Mouse (Mus musculus): ENCODE data around the gene Olfr279. TPM values are rescaled to one million over a fixed set of nuclear protein-coding genes. Genes with fewer than 3 reads are reported as not detected.

Olfr279 gene
- not detected for total RNA-seq (2021)
- long read RNA-seq, experiment 1 = 0 reads
- long read RNA-seq, experiment 2 = 0 reads

DNA sequence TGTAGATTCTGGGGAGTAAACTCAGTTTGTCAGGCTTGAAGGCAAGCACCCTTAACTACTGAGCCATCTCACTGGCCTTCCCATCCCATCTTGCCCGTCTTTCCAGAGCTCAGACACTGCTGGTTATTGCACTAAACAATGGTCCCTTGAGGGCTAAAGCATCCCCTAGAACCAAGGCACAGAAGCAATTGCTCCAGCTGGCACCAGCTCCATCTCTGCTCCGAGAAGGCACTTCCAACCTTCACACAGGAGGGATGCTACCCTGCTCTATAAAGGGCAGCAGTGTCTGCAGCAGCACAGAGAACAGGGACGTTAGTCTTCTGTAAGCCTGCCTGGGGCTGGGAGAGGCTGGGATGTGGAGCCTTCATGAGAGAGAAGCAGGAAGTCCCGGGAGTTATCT lies at the start of gene Olfr279:
Gene Olfr279, plus strand, starts transcription at position 301 of the 400 bp plus-strand sequence.
- no peak for DNase-seq

DNA sequence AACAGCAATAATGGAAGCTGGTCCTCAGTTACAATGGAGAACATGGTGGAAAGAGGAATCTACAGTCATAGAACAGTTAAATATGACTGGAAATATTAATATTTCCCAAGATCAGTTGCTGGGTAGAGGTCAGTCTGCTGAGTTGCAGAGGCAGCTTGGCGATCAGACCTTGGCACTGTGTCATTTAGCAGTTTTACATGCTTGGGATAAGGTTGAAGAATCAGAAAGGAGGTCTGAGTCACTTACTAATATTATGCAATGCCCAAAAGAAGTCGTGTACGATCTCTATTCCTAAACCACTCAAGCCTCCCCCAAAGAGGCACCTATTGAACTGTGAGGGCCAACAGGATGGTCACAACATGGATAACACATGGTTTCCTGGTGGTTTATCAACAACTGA lies 47.6 kb upstream of the Olfr279 start:
- DNase-seq = no peak

DNA sequence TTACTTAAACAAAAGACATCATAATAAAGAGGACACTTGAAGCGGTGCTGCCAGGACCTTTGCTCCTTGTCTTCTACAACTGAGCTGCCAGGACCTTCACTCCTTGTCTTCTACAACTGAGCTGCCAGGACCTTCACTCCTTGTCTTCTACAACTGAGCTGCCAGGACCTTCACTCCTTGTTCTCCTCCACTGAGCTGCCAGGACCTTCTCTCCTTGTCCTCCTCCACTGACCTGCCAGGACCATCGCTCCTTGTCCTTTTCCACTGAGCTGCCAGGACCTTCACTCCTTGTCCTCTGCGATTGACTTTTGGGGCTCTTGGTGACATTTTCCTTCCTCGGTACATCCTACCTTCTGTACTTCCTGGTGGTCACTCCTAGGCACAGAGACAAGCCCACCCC lies 43.7 kb upstream of the Olfr279 start:
- DNase-seq = no peak

DNA sequence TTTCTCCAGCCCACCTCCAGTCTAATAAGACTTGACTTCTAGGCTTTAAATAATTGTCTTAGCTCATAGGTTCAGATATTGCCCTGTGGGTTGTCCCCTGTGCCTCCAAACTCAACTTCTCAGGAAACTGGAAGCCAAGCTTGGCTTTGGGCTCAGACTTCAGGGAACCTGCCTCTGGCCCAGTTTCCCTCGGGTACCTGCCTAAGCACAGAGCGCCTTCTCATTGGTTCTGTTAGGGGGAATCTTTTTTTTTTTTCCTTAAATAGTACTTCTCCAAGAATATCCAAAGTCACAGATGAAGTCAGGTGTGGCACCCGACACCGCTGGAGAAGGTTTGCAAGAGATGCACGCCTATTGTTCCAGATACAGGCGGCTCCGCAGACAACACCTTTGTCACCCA lies 39.9 kb upstream of the Olfr279 start, which contains the start of gene Olfr281:
Gene Olfr281, plus strand, starts transcription at position 301 of the 400 bp plus-strand sequence.
- DNase-seq = no peak

DNA sequence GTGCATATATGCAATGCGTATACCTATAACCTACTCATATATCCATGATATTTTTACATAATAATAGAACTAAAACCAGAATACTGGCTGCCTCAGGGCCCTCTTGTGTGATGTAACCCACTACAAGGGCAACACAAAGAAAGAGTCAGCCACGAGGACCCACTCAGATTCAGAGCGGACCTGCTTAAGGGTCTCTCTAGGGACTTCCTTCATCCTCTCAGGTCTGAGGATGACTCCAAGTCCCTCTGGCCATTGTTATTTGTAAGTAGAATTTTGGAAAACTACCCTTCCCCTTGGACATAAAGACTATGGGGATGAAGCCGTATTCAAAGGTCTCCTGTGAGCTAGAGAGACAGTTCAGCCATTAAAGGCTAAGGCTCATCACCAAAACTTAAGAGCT lies 22.6 kb upstream of the Olfr279 start, which contains the start of gene OR5BS1P:
Gene OR5BS1P, plus strand, starts transcription at position 301 of the 400 bp plus-strand sequence.
- DNase-seq = no peak

DNA sequence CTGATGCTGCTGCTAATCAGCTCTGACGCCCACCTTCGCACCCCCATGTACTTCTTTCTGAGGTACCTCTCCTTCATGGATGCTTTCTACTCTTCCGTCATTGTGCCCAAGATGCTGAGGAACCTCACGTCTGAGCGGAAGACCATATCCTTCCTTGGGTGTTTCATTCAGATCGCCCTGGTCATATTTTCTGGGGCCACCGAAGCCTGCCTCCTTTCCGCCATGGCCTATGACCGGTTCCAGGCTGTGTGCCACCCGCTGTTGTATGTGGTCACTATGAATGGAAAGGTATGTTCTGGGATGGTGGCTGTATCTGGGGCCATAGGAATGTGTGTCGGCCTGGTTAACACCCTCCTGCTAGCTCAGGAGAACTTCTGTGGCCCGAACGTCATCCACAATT lies 20.7 kb upstream of the Olfr279 start:
- no peak for DNase-seq

DNA sequence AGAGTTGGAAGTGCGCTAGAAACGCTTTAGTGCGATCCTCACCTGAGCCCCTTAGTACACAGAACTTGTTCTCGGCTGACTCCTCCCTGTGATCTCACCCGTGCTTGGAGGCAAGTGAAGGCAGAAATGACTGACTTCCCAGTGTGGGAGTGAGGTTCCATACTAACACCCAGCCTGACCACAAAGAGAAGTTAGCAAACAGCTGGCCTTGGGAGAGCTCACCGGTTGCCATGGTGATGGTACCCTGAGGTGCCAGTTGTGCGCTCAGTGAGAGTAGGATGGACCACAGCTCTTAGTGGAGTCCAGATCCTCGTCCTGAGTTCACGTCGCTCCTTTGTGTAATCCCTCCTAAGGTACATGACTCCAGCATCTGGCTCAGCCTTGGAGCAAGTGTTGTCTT lies 17.2 kb upstream of the Olfr279 start:
- DNase-seq = no peak

DNA sequence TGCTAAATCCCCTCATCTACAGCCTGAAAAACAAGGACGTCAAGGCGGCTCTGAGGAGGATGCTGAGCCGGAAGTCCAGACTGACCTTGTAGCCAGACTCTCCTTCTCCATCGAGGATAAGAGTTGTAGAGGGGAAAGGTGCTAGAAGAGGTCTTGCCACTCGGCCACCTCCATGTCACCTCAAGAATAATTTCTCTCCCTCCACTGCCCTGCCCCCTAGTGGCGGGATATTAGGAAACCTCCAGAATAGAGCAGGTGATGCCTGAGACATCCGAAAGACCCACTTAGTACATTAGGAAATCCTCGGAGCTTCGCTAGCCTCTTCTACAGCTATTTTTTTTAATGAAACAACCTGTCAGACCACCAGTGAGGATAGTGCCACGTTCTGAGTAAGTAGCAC lies 16.8 kb upstream of the Olfr279 start:
- DNase-seq = peak; percentile 14

DNA sequence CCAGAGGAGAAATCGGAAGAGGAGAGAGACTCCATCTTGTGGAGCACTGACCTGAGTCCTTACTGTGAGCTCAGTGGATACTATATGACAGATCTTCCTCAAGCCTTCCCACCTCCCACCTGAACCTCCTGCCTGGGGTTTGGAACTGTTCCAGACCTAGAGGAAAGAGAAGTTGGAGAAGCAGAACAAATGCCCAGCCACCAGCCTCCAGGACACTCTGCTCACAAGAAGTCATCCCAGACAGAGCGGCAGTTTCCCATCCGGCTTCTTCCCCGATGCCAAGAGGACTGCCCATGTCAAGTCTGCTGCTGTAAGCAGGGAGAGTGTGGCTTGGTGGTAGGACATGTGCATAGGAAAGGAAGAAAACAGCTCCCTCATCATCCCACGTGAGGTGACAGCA lies 15.9 kb upstream of the Olfr279 start:
- DNase-seq = no peak

DNA sequence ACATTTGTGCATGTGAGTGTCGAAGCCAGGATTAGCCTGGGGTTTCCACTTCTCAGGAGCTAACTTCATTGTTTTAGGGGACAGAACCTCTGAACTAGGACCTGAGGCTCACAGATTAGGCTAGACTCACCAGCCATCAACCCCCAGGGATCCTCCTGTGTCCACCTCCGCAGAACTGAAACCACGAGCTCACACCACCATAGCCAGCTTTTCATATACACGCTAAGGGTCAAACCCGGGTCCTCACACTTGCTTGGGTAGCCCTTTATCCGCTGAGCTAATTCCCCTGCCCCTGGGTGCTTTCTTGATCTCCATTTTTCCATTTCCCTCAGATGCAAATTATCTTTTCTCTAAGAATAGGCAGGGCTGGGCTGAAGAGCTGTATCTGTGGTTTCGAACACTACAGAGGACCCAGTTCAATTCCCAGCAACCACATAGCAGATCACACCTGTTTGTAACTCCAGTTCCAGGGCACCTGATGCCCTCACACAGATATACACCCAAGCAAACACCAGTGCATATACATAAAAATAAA lies 12.6 kb upstream of the Olfr279 start:
- DNase-seq = no peak

DNA sequence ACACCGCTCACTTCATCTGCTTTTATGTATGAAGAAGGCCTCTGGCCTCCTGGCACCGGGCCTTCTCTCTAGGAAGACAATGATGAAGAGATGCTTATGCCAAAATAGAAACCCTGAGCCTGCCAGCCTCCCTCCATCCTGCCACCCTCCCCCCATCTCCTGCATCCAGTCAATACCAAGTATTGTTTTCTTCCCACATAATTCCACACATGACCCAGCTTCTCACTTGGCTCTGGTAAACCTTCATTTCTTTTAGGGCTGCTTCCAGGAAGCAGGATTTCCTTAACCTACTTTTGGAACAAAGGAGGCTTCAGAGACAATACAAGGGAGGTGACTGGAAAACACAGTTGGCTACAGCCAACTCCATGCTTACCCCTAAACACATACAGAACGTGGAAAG lies 9.5 kb upstream of the Olfr279 start, which contains the start of gene Lalba:
Gene Lalba, minus strand, starts transcription at position 21 of the 400 bp plus-strand sequence.
- DNase-seq = no peak

DNA sequence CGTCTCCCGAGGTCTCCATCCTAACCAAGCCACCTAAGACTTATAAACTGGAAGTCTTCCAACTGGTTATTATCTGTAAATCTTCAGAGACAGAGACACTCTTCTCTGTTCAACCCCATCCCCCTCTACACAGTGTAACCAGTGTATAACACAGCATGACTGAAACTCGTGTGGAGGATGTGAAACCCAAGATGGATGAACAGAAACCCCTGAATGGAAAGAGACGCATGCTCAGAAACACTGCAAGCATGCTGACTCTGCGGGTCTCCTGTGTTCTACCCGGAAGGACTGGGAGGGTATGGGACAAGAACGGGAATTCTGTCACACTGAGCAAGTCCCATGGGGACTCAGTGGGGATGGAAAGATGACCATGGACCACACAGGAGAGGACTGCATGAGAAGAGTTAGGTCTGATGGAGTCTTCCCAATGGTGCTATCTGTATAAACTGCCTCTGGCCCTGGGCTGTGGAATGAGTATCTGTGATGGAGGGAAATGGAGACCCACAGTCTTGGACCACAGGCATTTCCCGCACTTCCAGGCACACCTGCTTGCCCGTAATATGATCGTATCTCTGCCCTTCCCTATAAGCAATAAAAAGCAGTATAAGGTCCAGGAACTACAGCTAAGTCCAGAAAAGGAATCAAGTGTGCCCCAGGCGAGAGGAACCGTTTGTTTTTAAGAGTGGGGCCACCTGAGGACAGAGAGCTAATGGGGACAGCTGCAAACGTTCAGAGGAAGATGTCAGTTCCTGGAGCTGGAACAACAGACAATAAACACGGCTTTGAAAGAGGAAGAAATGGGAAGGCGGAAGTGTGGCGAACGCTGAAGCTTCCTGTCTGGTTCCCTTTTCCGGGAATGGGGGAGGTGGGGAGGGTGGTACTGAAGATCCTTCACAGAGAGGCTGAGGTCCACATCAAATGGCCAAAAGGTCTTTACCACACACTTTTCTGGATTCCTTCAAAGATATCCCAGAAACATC lies 8.0 kb upstream of the Olfr279 start:
- DNase-seq = peak; percentile 62

DNA sequence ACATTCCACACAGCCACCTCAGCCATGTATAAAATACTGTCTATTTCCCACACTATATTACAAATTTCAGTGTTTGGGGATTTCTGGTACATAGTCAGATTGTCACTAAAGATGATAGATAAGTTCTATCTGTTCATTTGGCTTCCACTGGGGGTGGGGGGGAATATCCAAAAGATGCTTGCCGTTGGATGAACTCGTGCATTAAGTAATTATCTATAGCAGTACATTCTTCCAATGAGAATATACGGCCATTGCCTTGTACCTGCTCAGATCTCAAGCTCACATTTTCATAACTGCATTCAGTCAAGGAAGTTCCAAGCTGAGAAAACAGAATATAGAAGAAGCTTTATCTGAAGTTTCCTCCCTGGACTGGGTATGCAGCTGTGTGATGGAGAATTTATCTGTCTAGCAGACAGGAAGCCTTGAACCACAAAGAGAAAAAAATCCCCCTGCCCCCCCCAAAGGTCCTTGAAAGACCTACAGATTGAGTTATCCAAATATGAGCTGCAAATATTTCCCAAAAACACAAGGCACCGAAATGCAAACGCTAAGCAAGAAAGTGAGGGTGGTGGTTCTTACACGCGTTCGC lies 5.7 kb upstream of the Olfr279 start:
- DNase-seq = no peak

DNA sequence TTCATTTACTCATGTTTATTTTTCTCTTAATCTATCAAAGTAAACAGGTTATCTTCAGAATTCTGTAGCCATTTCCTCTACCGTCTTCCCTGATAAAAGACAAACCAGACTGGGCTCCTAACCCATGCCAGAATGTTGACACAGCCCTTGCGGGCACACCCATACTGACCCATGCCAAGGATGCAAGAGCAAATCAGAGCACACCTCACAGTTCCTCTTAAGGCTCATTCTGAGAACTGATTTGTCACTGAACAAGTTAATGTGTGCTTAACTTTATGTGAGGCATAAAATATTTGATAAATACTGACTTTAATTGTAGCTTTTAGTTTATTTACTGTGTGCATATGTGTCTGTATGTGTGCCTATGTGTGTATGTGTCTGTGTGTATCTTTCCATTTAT lies 870 bp upstream of the Olfr279 start:
- no peak for DNase-seq

DNA sequence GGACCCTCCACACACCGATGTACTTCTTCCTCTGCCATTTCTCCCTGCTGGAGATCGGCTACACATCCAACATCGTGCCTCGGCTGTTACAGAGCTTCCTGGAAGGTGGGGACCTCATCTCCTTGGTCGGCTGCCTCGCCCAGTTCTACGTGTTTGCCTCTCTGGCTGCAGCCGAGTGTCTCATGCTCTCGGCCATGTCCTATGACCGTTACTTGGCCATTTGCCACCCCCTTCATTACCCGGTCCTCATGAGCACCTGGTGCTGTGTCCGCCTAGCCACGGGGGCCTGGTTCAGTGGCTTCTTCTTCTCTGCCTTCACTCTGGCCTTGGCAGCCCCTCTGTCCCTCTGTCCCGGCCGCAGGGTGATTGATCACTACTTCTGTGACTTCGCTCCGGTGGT lies 5.4 kb downstream of the Olfr279 start:
- DNase-seq = no peak

DNA sequence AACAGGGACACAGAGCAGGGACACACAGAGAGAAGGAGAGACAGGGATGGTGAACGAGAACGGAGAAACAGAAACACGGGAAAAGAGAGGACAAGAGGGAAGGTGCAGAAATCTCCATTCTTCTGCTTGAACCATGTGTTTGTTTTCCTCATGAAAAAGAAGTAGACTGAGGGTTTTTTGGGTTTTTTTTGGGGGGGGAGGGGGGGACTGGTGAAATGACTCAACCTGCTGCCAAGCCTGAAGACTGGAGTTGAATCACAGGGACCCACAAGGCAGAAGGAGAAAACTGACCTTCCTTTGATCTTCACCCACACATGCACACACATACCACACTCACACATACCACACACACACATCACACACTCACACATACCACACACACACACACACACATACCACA lies 11.1 kb downstream of the Olfr279 start:
- DNase-seq = no peak

DNA sequence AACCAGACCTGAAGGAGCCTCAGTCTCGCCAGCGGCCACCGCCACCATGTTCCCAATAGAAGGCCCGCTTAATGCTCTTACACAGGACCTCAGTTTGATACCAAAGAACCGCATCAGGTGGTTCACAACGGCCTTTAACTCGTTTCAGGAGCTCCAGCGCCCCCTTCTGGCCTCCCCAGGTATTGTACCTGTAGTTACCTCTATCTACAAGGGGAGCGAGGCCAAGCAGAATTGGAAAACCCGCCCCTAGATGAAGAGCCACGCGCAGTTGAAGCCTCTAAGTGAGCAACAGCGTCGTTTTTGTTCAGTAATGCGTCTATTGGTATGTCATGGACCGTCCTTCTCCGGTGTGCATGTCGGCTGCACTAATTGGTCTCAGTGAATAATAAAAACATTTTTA lies 12.3 kb downstream of the Olfr279 start:
- DNase-seq = peak; percentile 39

DNA sequence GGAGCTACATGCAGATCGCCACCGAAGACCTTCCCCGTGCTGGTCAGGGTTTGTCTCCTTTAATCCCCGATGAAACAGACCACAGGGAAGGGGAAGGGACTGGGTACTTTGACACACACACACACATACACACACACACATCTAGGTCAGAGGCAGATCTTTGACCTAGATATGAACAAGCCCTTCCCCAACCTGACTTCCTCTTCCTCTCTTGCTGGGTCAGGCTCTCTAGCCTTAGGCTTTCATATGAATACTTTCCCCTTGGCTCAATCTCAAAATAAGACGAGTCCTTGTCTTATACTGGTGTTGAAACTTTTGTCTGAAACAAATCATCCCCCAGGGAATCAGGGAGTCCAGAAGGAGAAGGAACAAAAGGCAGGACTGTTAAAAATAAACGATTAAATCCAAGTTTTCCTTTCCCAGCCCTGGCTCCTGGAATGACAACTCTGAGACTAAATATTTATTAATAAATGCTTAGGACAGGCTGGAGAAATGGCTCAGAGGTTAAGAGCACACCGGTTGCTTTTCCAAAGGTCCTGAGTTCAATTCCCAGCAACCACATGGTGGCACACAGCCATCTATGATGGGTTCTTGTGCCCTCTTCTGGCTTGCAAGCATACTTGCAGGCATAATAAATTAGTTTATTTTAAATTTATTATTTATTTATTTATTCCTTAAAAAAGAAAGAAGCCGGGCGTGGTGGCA lies 14.2 kb downstream of the Olfr279 start:
- no peak for DNase-seq

DNA sequence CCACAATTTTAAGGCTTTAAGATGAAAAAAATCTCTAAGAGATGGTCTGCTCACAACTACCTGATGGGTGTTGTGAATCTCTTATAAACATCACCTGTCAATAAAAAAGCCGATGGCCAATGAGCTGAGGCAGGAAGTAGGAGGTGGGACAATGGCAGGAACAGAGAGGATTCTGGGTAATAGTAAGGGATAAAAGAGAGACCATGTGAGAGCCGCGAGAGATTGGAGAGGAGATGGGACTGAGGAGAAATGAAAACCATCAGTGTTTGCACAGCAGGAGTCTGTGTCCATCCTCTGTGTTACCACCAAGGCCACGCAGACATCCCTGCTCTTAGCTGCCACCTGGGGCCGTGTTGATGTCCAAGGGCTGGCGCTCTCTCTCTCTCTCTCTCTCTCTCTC lies 15.1 kb downstream of the Olfr279 start:
- DNase-seq = no peak

DNA sequence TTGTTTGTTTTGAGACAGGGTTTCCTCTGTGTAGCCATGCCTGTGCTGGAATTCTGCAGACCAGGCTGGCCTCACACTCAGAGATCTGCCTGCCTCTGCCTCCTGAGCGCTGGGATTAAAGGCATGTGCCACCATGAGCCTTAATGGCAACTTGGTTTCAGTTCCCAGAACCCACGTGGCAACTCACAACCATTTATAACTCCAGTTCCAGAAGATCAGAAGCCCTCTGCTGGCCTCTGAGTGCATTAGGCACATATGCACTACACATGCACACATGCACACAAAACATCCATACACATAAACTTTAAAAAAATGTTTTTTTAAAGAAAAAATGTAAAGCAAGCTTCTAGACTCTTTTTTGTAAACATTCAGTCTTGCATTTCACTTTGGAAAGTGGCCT lies 17.2 kb downstream of the Olfr279 start:
- DNase-seq = no peak

DNA sequence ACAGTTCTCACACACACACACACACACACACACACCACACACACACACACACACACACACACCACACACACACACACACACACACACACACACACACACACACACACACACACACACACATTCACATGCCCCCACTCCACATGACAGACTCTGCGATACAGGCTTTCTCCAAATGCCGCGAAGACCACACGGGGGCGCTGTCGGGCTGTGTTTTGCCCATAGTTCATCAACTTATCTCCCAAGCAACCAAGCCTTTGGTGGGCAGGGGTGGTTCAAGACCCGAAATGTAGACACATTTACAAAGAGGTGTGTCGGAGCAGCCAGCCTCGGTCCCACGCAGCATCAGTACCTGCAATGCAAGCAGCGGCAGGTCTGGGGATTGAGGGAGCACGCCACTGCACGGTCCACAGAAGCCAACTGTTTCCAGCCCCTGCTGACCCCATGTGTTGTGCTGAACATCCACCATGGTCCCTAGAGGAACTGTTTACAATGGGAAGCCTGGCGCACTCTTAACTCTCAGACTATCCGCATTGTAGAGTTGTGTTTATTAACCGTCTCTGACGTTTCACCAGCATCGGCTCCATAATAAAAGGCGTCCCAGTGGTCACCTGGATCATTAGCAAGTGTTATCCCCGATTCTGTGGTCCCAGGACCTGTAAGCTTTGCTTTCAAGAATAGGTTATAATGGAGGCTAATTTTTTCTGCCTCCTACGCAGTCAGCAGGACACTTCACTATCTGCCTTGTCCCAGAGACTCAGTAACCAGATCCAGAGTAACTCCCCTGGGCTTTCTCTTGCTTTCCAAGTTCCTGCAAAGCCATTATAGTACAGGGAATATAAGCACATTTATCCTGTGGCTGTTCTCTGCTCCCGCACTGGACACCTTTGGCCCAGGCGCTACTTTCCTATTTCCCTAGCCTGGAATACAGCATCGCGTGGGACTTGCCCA lies 18.5 kb downstream of the Olfr279 start:
- DNase-seq = peak; percentile 57
